Mouse (Mus musculus) frontal cortex, postnatal 36 days (tissue): ENCODE measurements around the gene Kctd17.

Source experiments
- DNase-seq, 2 experiments: peaks; one replicate each; pipeline ENCODE4 v3.0.0; 2022; ENCODE audit warnings: low spot score in 2 of 2

Gene Kctd17

GRCm38 (mm10) chr15:78428391-78429138, at the start of gene Kctd17:
Gene Kctd17 (plus strand): TSS chr15:78428564.
- DNase-seq: peak; percentile 80 to 83

- DNase-seq: no peak
These were observed 48.2 kb upstream of the Kctd17 start for GRCm38 (mm10) chr15:78380208-78380607.

- DNase-seq: peak in 1 of 2 experiments; percentile 29
These were observed 47.6 kb upstream of the Kctd17 start for GRCm38 (mm10) chr15:78380741-78381140.

- DNase-seq: no peak
These were observed 46.2 kb upstream of the Kctd17 start for GRCm38 (mm10) chr15:78382115-78382514.

GRCm38 (mm10) chr15:78383450-78384219, 44.7 kb upstream of the Kctd17 start:
- peak in 1 of 2 experiments; percentile 59 for DNase-seq

- peak in 1 of 2 experiments; percentile 51 for DNase-seq
These were observed 43.9 kb upstream of the Kctd17 start for GRCm38 (mm10) chr15:78384220-78385116.

GRCm38 (mm10) chr15:78385564-78385963, 42.8 kb upstream of the Kctd17 start:
- DNase-seq: no peak

- no peak for DNase-seq
These were observed 37.5 kb upstream of the Kctd17 start for GRCm38 (mm10) chr15:78390855-78391254.

- no peak for DNase-seq
These were observed 32.8 kb upstream of the Kctd17 start, which contains the start of gene Tex33 for GRCm38 (mm10) chr15:78395478-78395962. Gene Tex33 (minus strand): TSS chr15:78395912.

- DNase-seq: no peak
These were observed 27.0 kb upstream of the Kctd17 start for GRCm38 (mm10) chr15:78401345-78401744.

GRCm38 (mm10) chr15:78401921-78402320, 26.4 kb upstream of the Kctd17 start:
- DNase-seq: peak in 1 of 2 experiments; percentile 42

- no peak for DNase-seq
These were observed 25.9 kb upstream of the Kctd17 start for GRCm38 (mm10) chr15:78402423-78402822.

- no peak for DNase-seq
These were observed 25.0 kb upstream of the Kctd17 start for GRCm38 (mm10) chr15:78403301-78403741.

- DNase-seq: no peak
These were observed 24.5 kb upstream of the Kctd17 start for GRCm38 (mm10) chr15:78403896-78404295.

- DNase-seq: no peak
These were observed 23.3 kb upstream of the Kctd17 start for GRCm38 (mm10) chr15:78405098-78405497.

GRCm38 (mm10) chr15:78405517-78406211, 22.7 kb upstream of the Kctd17 start, which contains the start of gene Tst:
Gene Tst (minus strand): TSS chr15:78405907.
- peak; percentile 81 to 91 for DNase-seq

- peak; percentile 93 for DNase-seq
These were observed 21.9 kb upstream of the Kctd17 start, which contains the start of gene Mpst for GRCm38 (mm10) chr15:78406293-78406934. Gene Mpst (plus strand): TSS chr15:78406416.

- DNase-seq: no peak
These were observed 18.8 kb upstream of the Kctd17 start for GRCm38 (mm10) chr15:78409570-78410052.

GRCm38 (mm10) chr15:78413083-78413718, 15.2 kb upstream of the Kctd17 start:
- DNase-seq: no peak

GRCm38 (mm10) chr15:78413719-78414117, 14.6 kb upstream of the Kctd17 start:
- no peak for DNase-seq
